Mouse (Mus musculus) retina, embryonic 14.5 days (tissue): ENCODE data around the gene Sult1a1.
"Not testable (repeated sequence)": the region's sequence is repeated elsewhere in the genome, so short reads cannot be mapped to it uniquely, and the experiment has no call there.

Source experiments
- DNase-seq: peaks from one replicate; pipeline ENCODE4 v3.0.0-alpha.2; 2015; ENCODE audit warnings: low spot score

Gene Sult1a1

DNA sequence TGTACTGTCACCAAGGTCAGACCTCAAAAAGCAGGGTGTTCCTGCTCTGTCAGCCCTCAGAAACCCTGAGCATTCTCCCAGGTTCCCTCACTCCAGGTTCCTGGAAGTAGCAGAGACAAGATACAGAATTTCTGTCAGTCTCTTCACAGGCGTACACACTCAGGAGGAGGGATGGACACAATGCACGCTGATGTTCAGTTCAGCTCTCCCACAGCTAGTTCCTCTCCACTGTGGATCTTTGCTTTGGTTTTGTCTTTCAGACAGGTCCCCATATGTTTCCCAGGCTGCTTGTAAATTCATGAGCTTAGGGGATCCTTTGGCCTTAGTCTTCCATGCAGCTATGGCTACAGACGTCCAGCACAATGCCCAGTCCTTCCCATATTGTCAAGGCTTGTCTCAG lies 20.7 kb upstream of the Sult1a1 start:
- DNase-seq, result no peak

DNA sequence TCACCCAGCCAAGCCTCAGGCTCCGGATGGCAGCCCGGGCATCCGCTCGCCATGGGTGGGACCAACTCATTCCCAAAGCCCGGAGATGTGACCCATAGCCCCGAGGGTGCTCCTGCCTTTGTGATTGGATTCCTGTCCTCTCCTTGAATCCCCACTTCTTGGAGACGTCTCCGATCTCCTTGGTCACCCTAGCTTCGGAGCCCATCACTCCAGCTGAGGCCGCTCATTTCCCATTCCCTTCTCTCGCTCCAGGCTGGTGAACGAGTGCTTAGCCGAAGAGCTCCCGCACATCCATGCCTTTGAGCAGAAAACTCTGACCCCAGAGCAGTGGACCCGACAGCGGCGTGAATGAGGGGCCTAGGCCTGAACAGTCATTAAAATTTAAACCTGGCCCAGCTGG lies 20.1 kb upstream of the Sult1a1 start:
- no peak for DNase-seq

DNA sequence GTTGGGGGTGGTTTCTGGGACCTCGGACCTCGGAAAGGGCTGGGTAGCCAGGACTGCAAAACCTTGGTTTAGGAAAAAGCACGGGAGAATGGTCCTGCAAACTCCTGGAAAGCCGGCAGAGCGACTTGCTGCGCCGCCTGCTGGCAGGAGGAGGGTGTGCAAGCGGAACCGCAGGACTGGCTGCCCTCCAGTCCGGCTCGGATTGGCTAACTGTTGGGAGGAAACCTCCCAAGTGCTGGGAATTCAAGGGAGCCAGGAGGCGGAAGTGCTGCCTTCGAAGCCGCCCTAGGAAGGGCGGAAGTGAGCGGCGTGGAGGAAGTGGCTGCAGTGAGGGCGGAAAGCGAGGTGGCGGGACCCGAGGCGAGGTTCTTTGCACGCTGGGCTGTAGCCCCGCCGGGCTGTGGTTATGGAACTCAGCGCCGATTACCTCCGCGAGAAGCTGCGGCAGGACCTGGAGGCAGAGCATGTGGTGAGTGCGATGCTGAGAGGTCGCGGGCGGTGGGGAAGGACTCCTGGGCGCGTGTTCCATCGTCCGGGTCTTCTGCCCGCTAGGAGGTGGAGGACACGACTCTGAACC lies 19.5 kb upstream of the Sult1a1 start, which contains the start of gene Slx1b:
Slx1b (minus strand) TSS at position 154 of the 577 bp plus-strand sequence.
- DNase-seq, result peak; percentile 99

DNA sequence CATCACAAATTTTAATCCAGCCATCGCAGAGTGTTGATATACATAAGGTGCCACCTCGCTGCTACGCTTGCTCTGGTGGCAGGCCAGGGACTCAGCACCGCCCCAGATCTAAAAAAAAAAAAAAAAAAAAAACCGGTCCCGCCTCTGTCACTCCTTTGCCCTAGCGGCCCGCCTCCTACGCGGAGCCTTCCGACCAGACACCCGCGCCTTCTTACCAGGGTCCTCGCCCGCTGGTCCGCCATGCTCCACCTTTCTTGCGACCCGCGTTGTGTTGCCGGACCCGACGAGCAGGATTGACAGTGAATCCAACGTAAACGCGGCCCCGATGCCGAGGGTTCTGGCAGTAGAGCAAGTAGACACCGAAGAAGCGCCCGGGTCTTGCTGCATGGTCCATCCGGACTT lies 19.0 kb upstream of the Sult1a1 start, which contains the start of gene Bola2:
Bola2 (plus strand) TSS at position 192 of the 402 bp plus-strand sequence.
- DNase-seq, result no peak

DNA sequence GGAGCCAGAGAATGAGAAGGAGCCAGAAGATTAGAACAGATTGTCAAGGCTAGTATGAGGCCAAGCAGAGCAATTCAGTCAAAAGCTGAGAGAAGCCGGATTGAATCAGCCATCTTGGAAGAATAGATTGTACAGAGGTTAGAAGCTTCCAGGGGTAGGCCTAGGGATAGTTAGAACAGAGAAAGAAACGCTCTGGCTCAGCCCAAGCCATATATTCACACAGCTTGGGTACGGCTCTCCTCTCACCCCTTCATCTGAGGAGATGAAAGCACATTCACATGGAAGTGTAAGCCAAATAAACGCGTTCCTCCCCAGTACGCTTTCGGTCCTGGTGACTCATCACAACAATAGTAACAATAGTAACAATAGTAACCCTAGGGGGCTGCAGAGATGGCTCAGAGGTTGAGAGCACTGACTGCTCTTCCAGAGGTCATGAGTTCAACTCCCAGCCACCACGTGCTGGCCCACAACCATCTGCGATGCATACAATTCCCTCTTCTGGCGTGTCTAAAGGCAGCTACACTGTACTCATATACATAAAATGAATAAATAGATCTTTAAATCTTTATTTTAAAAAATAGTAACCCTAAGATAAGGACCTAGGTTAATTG lies 18.3 kb upstream of the Sult1a1 start:
- DNase-seq, result no peak

DNA sequence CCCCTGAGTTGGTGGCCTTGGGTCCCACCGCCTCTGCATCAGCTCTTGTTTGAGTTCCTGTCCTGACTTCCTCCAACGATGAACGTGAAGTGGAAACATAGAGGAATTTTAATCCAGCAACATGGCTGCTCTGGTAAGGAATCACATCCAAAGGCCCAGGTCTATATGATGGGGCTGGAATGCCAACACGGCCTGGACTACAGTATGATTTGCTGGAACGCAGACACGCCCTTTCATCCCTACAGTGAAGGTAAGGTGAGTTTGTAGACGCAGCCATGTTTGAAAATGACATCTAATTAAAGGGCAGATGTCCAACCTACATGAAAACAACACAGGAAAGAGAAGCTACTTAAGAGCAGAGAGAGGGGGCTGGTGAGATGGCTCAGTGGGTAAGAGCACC lies 17.5 kb upstream of the Sult1a1 start:
- DNase-seq, result no peak

DNA sequence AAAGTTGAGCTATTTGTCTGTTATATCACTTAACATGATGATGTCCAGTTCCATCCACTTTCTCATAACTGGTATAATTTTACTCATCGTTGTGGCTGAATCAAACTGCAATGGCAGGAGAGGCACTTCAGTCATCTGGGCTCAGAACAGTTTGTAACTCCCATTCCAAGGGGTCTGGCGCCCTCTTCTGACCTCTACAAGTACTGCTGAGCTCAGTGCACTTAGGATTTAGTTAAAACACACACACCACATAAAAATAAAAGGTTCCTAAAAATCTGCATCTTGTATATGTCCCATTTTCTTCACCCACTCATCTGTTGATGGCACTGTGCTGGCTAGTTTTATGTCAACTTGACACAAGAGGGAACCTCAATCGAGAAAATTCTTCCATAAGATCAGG lies 17.0 kb upstream of the Sult1a1 start:
- DNase-seq, result peak; percentile 89

DNA sequence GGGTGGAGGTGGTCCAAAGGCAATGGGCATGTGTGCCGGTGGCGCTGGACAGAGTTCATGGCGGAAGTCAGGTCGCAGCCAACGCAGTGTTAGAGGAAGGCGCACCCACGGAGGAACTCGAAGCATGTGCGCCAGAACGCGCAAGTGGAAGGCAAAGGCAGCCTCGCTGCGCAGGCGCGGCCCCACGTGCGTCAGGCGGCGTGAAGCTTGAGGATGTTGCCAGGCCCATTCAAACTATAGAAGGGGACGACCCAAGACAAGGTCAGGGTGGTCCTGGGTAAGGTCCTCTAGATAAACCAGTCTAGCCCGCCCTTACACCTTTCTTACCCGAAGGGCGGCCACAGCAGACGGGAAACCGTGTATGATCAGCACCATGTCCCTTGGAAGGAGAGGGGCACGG lies 16.2 kb upstream of the Sult1a1 start:
- no peak for DNase-seq

DNA sequence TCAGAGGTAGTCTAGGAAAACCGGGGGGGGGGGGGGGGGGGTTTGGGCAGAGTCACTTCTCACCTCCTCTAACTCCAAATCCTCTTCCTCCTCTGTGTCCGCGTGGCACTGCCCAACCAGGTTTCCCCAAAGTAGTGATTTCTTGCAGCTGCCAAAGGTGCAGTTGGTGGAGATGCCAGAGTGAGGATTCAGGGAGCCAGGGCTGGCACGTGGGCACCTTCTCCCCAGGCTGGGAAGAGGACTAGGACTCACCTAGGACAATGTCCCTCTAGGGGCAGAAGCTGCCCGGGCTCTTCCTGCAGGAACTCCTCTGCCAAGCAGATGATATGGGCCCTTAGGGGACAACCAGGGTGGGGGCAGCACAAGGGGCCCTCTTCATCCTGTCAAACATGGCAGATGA lies 15.4 kb upstream of the Sult1a1 start:
- DNase-seq, result no peak

DNA sequence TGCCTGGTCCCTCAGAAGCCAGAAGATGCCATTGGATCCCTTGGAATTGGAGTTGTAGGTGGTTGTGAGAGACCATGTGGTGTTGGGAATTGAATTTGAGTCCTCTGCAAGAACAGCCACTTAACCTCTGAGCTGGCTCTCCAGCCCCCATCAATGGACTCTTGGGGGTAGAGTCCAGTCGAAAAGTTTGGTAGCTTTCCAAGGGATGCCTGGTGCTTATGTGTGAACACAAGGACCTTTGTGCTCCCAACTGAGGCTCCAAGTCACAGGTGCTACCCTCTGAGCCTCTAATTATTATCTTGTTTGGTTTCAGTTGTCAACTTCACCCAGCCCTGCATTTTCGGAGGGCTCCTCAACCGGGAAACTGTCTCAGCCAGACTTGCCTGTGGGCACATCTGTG lies 14.5 kb upstream of the Sult1a1 start:
- DNase-seq, result no peak

DNA sequence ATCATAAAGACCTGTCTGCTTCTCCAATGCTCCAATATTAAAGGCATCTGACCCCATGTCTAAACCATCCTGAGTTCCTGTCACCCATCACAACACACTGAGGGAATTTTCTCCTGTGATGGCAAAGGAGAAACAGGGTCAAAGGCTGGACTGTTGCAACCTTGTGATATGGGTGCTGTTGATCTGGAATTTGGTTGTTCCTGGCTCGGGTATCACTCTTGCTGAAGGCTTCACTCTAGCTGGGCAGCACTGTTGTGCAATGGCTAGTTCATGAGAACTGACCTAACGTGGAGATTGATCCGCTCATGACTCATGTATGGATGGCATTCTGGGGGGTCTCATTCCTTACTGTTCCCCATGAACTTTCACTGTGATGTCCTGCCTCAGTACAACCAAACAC lies 12.8 kb upstream of the Sult1a1 start:
- DNase-seq, result no peak

DNA sequence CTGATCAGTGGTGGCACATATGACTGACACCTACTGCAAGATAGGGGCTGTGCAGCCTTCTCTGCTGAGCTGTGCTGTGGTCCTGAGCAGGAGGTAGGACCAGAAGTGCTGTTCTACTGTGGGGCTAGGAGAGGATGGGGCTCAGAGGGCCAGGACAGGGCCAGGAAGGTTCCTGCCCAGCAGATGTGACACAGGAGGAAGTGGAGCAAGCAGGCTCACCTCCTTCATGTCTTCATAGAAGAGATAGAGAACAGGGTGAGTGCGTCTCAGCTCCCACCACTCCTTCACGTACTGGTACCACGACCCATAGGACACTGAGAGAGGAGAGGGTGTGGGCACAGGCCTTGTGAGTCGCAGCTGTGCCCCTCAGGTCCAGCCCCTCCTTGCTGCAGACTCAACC lies 11.9 kb upstream of the Sult1a1 start:
- DNase-seq, result not testable (repeated sequence)

DNA sequence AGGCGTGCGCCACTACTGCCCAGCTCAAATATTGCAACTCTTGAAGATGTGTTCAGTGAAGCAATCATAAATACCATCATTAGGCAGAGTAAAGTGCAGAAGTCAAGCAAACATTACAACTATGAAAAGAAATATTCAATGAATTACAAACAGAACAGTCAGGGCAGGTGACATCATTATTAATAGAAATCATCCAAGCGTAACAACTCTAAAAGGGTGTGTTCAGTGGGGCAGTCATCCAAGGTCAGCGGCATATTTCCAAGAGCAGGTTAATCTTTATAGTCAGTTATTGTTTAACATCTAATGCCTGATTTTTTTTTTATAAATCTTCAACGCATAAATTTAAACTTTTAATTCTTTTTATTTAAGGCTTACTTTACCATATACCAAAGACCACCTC lies 5.0 kb upstream of the Sult1a1 start:
- DNase-seq, result no peak

DNA sequence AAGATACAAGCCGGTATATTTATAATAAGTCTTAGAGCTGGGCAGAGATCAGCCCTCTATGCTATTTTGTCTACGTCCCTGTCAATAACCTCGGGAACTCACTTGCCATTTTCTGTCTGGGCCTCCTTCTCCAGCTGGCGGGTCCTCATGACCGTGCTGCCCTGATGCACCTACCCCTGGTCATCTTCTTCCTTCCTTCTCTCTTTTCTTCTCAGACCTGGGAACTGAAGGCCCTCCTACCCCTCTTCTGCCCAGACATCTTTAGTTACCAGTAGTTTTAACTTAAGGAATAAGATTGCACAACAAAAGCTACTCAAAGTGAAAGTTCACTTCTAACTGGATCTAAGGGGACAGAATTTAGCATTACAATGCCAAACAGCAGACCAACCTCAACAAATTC lies 3.5 kb upstream of the Sult1a1 start:
- no peak for DNase-seq

DNA sequence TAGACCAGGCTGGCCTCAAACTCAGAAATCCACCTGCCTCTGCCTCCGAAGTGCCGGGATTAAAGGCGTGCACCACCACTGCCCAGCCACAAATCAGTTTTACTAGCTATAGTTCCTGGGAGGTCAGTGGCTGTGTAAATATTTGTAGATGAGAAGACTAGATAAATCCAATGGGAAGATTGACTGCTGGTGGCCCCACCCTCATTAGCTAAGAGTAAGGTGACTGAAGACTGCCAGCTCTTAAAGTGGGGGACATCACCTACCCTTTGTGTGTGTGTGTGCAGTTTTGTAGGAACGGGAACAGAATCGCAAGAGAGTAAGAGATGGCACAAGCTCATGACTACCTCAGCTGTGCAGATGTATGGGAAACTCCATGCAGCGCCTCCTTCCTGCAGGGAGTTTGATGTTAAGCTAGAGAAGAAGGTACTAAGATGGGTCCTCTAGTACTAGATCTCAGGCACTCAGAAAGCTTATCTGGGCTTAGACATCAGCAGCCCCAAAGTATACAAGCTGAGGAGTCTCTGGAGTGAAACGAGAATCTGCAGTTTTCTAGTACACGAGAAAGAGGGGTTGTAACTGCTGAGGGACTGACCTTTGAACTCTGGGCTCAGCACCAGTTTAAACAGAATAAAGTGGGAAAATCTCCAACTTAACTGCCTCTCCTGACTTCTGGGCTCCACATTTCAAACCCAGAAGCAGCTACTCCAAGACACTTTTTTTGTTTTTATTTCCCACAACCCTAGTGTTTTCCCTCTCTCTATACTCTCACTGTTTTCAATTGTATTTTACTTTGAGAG lies 2.5 kb upstream of the Sult1a1 start:
- no peak for DNase-seq

DNA sequence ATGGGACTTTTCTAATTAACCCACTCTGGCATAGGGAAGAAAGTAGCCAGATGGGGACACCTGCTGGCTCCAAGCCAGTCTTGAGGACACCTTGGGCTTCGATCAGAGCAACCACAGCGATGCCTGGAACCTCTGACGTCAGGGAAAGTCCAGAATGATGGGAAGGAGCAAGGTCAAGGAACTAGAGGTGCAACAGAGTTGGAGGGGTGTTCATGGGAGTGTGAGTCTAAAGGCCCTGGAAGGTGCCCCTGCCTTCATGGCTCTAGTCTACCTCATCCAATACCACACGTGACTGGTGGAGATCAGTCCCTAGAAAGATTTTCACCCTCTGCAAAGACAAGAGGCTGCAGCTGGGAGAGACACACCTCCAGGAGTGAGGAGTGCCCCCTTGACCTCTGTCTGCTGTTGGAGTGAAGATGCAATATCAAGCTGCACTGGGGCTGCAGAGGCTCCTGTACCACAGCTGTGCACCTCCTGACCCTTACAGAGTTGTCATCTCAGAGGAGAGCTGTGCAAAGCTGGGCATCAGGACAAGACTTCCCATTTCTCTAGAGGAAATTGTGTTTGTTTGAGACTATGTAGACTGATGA lies 494 bp upstream of the Sult1a1 start:
- DNase-seq, result no peak

DNA sequence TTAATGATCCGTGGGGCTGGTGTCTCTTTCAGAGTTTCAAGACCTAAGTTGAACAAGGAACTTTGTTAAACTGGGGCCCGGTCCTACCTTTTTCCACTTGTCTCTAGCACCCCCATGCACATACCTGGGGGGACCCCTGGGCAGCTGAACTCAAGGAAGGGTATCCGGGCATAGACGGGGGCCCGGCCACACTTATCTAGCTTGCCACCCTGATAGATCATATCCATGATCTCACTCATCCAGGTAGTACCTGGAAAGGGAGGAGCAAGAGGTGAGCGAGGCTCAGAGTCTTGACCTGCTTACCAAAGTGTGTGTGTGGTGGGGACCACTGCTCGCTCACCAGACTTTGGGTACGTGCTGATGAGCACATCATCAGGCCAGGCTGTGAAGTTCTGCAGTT lies 1.1 kb downstream of the Sult1a1 start:
- DNase-seq, result no peak

DNA sequence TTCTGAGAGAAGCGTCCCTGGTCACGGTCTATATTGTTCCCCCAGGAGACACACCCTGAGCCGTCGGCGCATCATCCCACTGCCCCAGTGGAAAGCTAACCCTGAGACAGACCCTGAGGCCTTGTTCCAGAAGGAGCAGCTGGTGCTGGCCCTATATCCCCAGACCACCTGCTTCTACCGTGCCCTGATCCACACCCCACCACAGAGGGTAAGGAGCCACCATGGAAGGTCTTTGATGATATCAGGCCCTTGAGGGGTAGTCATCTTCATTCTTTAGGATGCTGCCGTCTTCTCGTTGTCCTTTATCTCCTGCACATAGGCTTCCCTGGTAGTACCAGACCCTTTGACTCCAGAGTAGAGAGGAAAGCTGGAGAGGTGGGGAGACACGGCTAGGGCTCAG lies 4.1 kb downstream of the Sult1a1 start:
- DNase-seq, result no peak

DNA sequence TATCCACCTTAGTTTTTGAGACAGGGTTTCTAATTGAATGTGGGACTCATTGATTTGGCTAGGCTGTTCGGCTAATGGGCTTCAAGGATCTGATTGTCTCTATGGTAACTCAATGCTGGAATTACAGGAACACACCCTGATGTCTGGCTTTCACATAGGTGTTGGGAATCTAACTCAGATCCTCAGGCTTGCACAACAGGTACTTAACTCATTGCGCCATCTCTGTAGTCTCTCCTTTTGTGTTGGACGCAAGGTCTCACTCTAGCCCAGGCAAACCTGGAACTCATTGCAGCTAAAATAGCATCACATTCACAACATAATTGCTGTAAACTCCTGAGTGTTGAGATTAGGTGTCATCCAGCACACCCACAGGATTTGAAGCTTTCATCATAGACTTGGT lies 6.1 kb downstream of the Sult1a1 start:
- DNase-seq, result no peak

DNA sequence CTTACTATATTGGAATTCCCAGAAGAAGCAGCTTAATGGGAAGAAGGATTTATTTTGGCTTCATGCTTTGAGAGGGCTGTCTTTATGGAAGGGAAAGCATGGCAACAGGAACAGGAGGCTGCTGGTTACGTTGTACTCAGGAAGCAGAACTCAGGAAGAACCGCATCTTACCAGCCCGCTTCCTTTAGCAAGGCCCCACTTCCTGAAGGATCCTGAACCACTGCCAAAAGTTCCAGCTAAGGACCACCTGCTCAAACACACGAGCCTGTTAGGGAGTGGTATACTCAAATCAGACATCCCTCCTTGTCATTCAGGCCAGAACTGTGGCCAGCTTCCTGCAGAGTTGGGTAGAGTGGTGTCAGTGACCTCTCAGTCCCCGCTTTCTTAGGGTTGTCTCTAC lies 7.8 kb downstream of the Sult1a1 start:
- DNase-seq, result no peak

DNA sequence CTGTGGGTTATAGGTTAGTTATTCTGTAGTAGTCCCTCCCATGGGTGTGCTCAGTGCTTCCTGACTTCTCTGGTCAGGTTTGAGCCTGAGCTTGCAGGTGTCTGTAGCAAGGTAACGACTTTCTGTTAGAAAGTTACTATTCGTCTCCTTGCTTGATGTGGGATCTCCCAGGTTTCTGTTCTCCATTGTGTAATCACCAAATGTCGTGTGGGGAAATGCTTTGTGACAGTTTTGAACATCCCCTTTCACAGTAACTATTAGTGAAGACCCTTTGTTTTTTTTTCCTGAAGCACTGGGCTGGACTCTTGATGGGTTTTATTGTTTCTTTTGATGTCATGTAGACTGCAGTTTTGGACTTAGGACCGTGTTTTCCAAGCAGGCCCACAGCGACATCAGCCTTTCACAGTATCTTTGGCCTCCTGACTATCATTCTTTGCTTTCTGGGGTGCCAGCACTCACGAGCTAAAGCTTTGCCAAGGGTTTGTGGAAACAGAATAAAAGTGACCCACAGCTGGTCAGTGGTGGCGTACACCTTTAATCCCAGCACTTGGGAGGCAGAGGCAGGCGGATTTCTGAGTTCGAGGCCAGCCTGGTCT lies 8.6 kb downstream of the Sult1a1 start:
- no peak for DNase-seq

DNA sequence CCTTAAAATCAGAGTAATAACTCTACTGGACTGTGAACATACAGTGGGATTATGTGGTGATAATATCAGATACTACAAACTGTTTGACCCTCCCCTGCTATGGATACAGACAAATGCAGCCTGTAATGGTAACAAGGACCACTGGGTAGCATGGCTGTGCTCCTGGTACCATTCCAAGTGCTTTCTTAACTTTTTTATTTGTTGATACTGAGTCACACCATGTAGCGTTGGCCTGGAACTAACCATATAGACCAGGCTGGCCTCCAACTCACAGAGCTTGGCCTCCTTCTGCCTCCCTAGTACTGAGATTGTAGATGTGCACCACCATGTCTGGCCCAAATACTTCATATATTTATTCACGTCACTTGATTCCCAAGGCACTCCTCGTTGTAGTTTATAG lies 11.0 kb downstream of the Sult1a1 start:
- no peak for DNase-seq

DNA sequence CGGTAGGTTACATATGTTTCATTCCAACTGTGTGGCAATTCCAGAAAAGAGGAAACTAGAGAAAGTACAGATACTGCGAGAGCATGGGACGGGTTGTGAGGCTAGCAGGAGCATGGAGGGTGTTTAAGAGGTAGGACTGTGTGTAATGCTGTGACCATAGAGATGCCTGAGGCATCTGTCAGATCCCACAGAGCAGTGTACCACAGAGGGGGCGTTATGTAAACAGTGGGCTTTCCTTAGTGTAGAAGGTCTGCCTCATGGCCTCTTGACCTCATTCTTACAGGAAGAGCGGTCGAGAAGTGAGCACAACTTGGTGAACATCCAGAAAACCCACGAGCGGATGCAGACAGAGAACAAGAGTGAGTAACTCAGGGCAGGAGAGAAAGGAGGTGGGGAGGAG lies 12.6 kb downstream of the Sult1a1 start:
- no peak for DNase-seq
